Mouse (Mus musculus) forebrain, embryonic 15.5 days (tissue): ENCODE results near the gene Atp6v0c. TPM values are rescaled to one million over a fixed set of nuclear protein-coding genes. Genes with fewer than 3 reads are reported as not detected.
"Not testable (repeated sequence)": the region's sequence is repeated elsewhere in the genome, so short reads cannot be mapped to it uniquely, and the experiment has no call there.

Experiments used
- ATAC-seq: fragments of 200-750 bp; cut with Nextera tagmentation; replicated peaks from 2 replicates; pipeline ENCODE4 v1.8.0; 2017; ENCODE audit warnings: mild to moderate bottlenecking, moderate TSS enrichment, moderate library complexity
- H3K27ac ChIP-seq: fragments of 300-500 bp; sonication (generic); replicated peaks from 2 replicates; pipeline ENCODE4 v1.5.1; 2015; ENCODE audit warnings: mild to moderate bottlenecking, inconsistent platforms
- H3K27me3 ChIP-seq: fragments of 300-500 bp; sonication (generic); 2 replicates; pipeline ENCODE4 v1.6.1; 2015; ENCODE audit warnings: inconsistent platforms
- H3K36me3 ChIP-seq: fragments of 300-500 bp; sonication (generic); 2 replicates; pipeline ENCODE4 v1.6.1; 2015; ENCODE audit warnings: mild to moderate bottlenecking, inconsistent platforms
- H3K4me1 ChIP-seq: fragments of 300-500 bp; sonication (generic); 2 replicates; pipeline ENCODE4 v1.6.1; 2015; ENCODE audit warnings: inconsistent platforms
- H3K4me2 ChIP-seq: fragments of 300-500 bp; sonication (generic); replicated peaks from 2 replicates; pipeline ENCODE4 v1.6.1; 2015; ENCODE audit warnings: mild to moderate bottlenecking, inconsistent platforms
- H3K4me3 ChIP-seq: fragments of 300-500 bp; sonication (generic); 2 replicates; pipeline ENCODE4 v1.5.1; 2015; ENCODE audit warnings: mild to moderate bottlenecking, inconsistent platforms
- H3K9ac ChIP-seq: fragments of 300-500 bp; sonication (generic); replicated peaks from 2 replicates; pipeline ENCODE4 v1.6.1; 2015; ENCODE audit warnings: mild to moderate bottlenecking, inconsistent platforms
- H3K9me3 ChIP-seq: fragments of 300-500 bp; sonication (generic); 2 replicates; pipeline ENCODE4 v1.6.1; 2016; ENCODE audit warnings: inconsistent platforms
- WGBS: fragments of 180-500 bp; shearing (Covaris S2); methylation state at CpG from one replicate; pipeline ENCODE4 v1.1.7; 2015; ENCODE audit warnings: mixed read lengths; 5-methylcytosine and 5-hydroxymethylcytosine counted together
- polyA plus RNA-seq: library from polyadenylated mRNA; unstranded; fragments of >200 nt; fragmentation: Nextera tagmentation; extraction: Ambion mirVana; gene quantifications from 2 replicates; pipeline ENCODE4 v1.2.1, GENCODE M21; 2015

Gene Atp6v0c
- polyA plus RNA-seq, 1 experiment from 2014 or later: 917 TPM

DNA sequence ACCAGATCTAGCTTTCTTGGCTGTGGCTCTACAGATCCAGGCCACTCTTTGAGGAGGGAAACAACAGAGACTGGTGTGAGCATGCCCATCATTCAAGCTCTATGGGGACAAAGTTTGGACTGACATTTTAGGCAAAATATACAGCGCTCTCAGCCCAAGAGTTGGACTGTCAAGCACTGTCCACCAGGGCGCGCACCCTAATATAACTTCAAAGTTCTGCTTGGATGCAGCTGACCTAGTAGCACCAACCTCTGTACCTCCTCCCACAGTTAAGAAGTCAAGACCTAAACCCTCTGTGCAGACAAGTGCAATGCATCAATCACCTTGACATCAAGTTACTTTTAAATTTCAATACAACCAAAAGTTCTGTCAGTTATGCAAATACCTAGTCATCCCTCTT is 37.9 kb downstream of the Atp6v0c start:
- Histone ChIP-seq H3K9ac (no peak overlapping the region), H3K27me3 (no peaks in the 10 kb centered on the region), H3K27ac (no peak overlapping the region), H3K4me1 (no peaks in the 10 kb centered on the region), H3K36me3 (no peaks in the 10 kb centered on the region), H3K4me2 (no peak overlapping the region), H3K4me3 (no peak overlapping the region), H3K9me3 (no peaks in the 10 kb centered on the region)
- no peak for ATAC-seq
- 91% methylated on average over 3 of the region's 3 CpGs for WGBS

DNA sequence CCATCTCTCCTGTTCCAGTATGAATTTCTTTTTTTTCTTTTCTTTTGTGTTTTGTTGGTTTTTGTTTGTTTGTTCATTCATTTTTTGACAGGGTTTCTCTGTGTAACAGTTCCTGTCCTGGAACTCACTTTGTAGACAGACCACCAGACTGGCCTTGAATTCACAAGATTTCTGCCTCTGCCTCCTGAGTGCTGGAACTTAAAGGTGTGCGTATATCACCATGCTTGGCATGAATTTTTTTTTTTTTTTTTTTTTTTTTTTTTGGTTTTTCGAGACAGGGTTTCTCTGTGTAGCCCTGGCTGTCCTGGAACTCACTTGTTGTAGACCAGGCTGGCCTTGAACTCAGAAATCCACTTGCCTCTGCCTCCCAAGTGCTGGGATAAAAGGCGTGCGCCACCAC is 40.3 kb downstream of the Atp6v0c start:
- not testable (repeated sequence) for H3K27me3 ChIP-seq, H3K9ac ChIP-seq, ATAC-seq, H3K27ac ChIP-seq, H3K9me3 ChIP-seq, H3K4me3 ChIP-seq, H3K4me2 ChIP-seq, H3K4me1 ChIP-seq, H3K36me3 ChIP-seq
- WGBS: 95% methylated on average over 4 of the region's 4 CpGs

DNA sequence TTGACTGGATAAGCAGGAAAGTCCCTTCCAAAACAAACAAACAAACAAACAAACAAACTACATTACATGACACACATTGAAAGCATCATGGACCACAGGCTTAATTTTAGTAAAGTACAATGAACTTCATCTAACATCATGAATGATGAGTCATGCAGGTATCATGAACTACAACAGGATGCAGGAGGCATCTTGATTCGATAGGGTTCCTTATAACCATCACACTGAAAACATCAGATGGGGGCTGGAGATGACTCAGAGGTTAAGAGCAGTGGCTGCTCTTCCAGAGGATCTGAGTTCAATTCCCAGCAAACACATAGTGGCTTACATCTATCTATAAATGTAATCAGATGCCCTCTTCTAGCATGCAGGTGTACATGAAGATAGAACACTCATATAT is 41.9 kb downstream of the Atp6v0c start:
- H3K27ac ChIP-seq: no peak overlapping the region
- no peaks in the 10 kb centered on the region for H3K36me3 ChIP-seq
- H3K27me3 ChIP-seq: no peaks in the 10 kb centered on the region
- H3K9ac ChIP-seq: no peak overlapping the region
- H3K4me3 ChIP-seq: no peak overlapping the region
- ATAC-seq: no peak
- no peaks in the 10 kb centered on the region for H3K9me3 ChIP-seq
- WGBS: 90% methylated on average over 1 of the region's 1 CpGs
- H3K4me1 ChIP-seq: no peaks in the 10 kb centered on the region
- no peak overlapping the region for H3K4me2 ChIP-seq

DNA sequence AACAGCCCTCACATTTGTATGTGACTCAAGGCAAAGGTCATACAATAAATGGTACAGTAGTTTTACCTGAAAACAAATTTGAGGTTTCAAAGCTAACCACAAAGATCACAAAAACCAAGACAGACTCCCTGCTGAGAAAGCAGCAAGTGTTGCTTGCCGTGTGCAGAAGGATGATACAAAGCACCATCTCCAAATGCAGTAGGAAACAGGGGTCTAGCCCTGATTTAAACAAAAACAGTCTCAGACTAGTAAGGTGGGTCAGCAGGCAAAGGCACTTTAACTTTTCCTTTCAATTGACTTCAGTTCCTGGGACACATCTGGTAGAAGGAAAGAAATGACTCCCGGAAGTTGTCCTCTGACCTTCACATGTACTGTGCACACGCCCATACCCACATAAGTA is 42.7 kb downstream of the Atp6v0c start:
- 81% methylated on average over 3 of the region's 3 CpGs for WGBS
- Histone ChIP-seq H3K27ac (no peak overlapping the region), H3K27me3 (no peaks in the 10 kb centered on the region), H3K4me1 (no peaks in the 10 kb centered on the region), H3K36me3 (no peaks in the 10 kb centered on the region), H3K9ac (no peak overlapping the region), H3K4me2 (no peak overlapping the region), H3K9me3 (no peaks in the 10 kb centered on the region), H3K4me3 (no peak overlapping the region)
- no peak for ATAC-seq

DNA sequence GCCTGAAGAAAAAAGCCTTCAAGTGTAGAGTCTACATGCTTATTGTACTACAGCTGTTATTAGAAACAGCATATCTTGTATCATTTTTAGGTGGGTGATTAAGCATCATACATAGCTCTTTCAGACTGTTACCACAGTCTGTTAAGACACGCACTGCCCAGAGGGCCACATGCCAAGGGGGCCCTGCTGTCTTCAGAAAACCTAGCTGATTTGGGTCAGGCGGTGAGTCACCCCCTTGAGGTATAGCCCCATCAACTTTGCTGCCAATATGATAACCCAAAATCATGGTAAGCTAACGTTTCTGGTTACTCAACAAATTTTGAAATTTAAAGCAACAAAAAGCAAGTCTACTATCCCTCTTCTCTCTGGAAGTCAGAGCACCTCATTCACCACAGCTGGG is 50.1 kb downstream of the Atp6v0c start:
- no peak overlapping the region for H3K4me3 ChIP-seq
- H3K4me2 ChIP-seq: no peak overlapping the region
- 86% methylated on average over 3 of the region's 3 CpGs for WGBS
- no peak for ATAC-seq
- H3K9ac ChIP-seq: no peak overlapping the region
- H3K27me3 ChIP-seq: no peaks in the 10 kb centered on the region
- peaks cover 7% of the 10 kb centered on the region; the same call in 1 of the 2 replicates for H3K4me1 ChIP-seq
- no peaks in the 10 kb centered on the region for H3K9me3 ChIP-seq
- no peak overlapping the region for H3K27ac ChIP-seq
- H3K36me3 ChIP-seq: no peaks in the 10 kb centered on the region

Other genes with a start within 250 kb of the Atp6v0c start
- gene Sbp, start 228.0 kb downstream of the Atp6v0c start, polyA plus RNA-seq: not detected in 2 replicates
- gene Sbpl, start 214.4 kb downstream of the Atp6v0c start, polyA plus RNA-seq: not detected in 2 replicates
- gene Prss30, start 189.1 kb downstream of the Atp6v0c start, polyA plus RNA-seq: not detected in 2 replicates
- not detected in 2 replicates for gene Prss22, start 171.6 kb downstream of the Atp6v0c start, polyA plus RNA-seq
- 0.23 and 0.24 TPM in 2 replicates for gene Prss27, start 131.6 kb downstream of the Atp6v0c start, polyA plus RNA-seq
- gene Kctd5, start 96.2 kb downstream of the Atp6v0c start, polyA plus RNA-seq: 89.8 and 92.4 TPM in 2 replicates
- gene Pdpk1, start 18.8 kb downstream of the Atp6v0c start, polyA plus RNA-seq: 58.8 and 61.9 TPM in 2 replicates
- 28.7 and 31.5 TPM in 2 replicates for gene Amdhd2, start 5.9 kb downstream of the Atp6v0c start, polyA plus RNA-seq
- 18.8 and 19.5 TPM in 2 replicates for gene Tbc1d24, start 35.9 kb upstream of the Atp6v0c start, polyA plus RNA-seq
- 4.9 and 5.2 TPM in 2 replicates for gene Ntn3, start 39.8 kb upstream of the Atp6v0c start, polyA plus RNA-seq
- gene Tedc2, start 51.1 kb upstream of the Atp6v0c start, polyA plus RNA-seq: 13.0 and 13.5 TPM in 2 replicates
- 30.1 and 32.7 TPM in 2 replicates for gene Ccnf, start 81.8 kb upstream of the Atp6v0c start, polyA plus RNA-seq
- 0.22 TPM in 1 of 2 replicates, not detected in the other for gene Abca17, start 181.4 kb upstream of the Atp6v0c start, polyA plus RNA-seq
- gene Abca3, start 182.2 kb upstream of the Atp6v0c start, polyA plus RNA-seq: 21.5 and 21.7 TPM in 2 replicates
- gene Rnps1, start 244.9 kb upstream of the Atp6v0c start, polyA plus RNA-seq: 360 and 364 TPM in 2 replicates